Mouse (Mus musculus) lung, postnatal 0 days (tissue): Measurements from ENCODE around the gene Ppp6r3. TPM values are rescaled to one million over a fixed set of nuclear protein-coding genes. Genes with fewer than 3 reads are reported as not detected.

Experiments used
- ATAC-seq: fragments of 200-750 bp; cut with Nextera tagmentation; 2 replicates; pipeline ENCODE4 v1.8.0; 2017; ENCODE audit warnings: moderate library complexity
- DNase-seq: peaks from one replicate; pipeline ENCODE4 v3.0.0-alpha.2; 2016; ENCODE audit warnings: low spot score
- H3K27ac ChIP-seq: fragments of 300-500 bp; sonication (generic); 2 replicates; pipeline ENCODE4 v1.5.1; 2014; ENCODE audit warnings: antibody characterized with exemption, mild to moderate bottlenecking, low read length, mixed read lengths
- H3K27me3 ChIP-seq: fragments of 300-500 bp; sonication (generic); replicated peaks from 2 replicates; pipeline ENCODE4 v1.6.1; 2014; ENCODE audit warnings: low read length, mixed read lengths; ENCODE audit not compliant: insufficient read depth
- H3K36me3 ChIP-seq: fragments of 300-500 bp; sonication (generic); 2 replicates; pipeline ENCODE4 v1.6.1; 2014; ENCODE audit warnings: low read length, mixed read lengths; ENCODE audit not compliant: insufficient read depth
- H3K4me1 ChIP-seq: fragments of 300-500 bp; sonication (generic); 2 replicates; pipeline ENCODE4 v1.6.1; 2014; ENCODE audit warnings: antibody characterized with exemption, low read depth, low read length, mixed read lengths; ENCODE audit not compliant: insufficient read depth
- H3K4me2 ChIP-seq: fragments of 300-500 bp; sonication (generic); replicated peaks from 2 replicates; pipeline ENCODE4 v1.6.1; 2014; ENCODE audit warnings: low read depth, mild to moderate bottlenecking, low read length, moderate library complexity, mixed read lengths
- H3K4me3 ChIP-seq: fragments of 300-500 bp; sonication (generic); 2 replicates; pipeline ENCODE4 v1.5.1; 2014; ENCODE audit warnings: low read depth, low read length
- H3K9ac ChIP-seq: fragments of 300-500 bp; sonication (generic); replicated peaks from 2 replicates; pipeline ENCODE4 v1.6.1; 2014; ENCODE audit warnings: low read depth, mild to moderate bottlenecking
- H3K9me3 ChIP-seq: fragments of 300-500 bp; sonication (generic); 2 replicates; pipeline ENCODE4 v1.6.1; 2016; ENCODE audit warnings: low read length, mixed read lengths
- CTCF ChIP-seq: IDR thresholded peaks from 2 replicates; pipeline ENCODE4 v1.5.1; 2016; ENCODE audit warnings: antibody characterized with exemption, mild to moderate bottlenecking
- EP300 ChIP-seq: IDR thresholded peaks from 2 replicates; pipeline ENCODE4 v1.6.1; 2016; ENCODE audit warnings: antibody characterized with exemption, mild to moderate bottlenecking, control low read depth
- WGBS: fragments of 180-500 bp; shearing (Covaris S2); extraction: QIAGEN DNeasy Blood & Tissue Kit; methylation state at CpG from one replicate; pipeline ENCODE4 v1.1.7; 2014; 5-methylcytosine and 5-hydroxymethylcytosine counted together
- polyA plus RNA-seq: library from polyadenylated mRNA; unstranded; fragments of >200 nt; fragmentation: Nextera tagmentation; extraction: Ambion mirVana; gene quantifications from 2 replicates; pipeline ENCODE4 v1.2.1, GENCODE M21; 2015

The Ppp6r3 gene
- 30.6 and 33.6 TPM in 2 replicates for polyA plus RNA-seq

- H3K27ac ChIP-seq: peak within 1 kb of the TSS; percentile 96
- peak within 1 kb of the TSS; percentile 86 for H3K9ac ChIP-seq
- DNase-seq: peak; percentile 100
- H3K9me3 ChIP-seq: no peaks in the 10 kb centered on the region
- H3K36me3 ChIP-seq: no peaks in the 10 kb centered on the region
- peaks cover 13% of the 10 kb centered on the region for H3K4me1 ChIP-seq
- under 1% methylated on average over 41 of the region's 51 CpGs for WGBS
- H3K4me2 ChIP-seq: peak within 1 kb of the TSS; percentile 73
- TF ChIP-seq CTCF (no peak), EP300 (peak; percentile 25; the same call in 1 of the 2 replicates)
- no peaks in the 10 kb centered on the region for H3K27me3 ChIP-seq
- peak; percentile 97 for ATAC-seq
- H3K4me3 ChIP-seq: peak within 1 kb of the TSS; percentile 93
Measured at GRCm38 (mm10) chr19:3575632-3576384, at the start of gene Ppp6r3. TSS of gene Ppp6r3 (minus strand) at chr19:3575749.

GRCm38 (mm10) chr19:3625111-3625510 lies 49.6 kb upstream of the Ppp6r3 start:
- H3K27me3 ChIP-seq: no peaks in the 10 kb centered on the region
- ATAC-seq: no peak
- no peaks in the 10 kb centered on the region for H3K9me3 ChIP-seq
- no peak overlapping the region for H3K4me2 ChIP-seq
- no peak overlapping the region for H3K27ac ChIP-seq
- H3K4me1 ChIP-seq: no peaks in the 10 kb centered on the region
- TF ChIP-seq EP300 (no peak), CTCF (no peak)
- H3K36me3 ChIP-seq: peaks cover 54% of the 10 kb centered on the region; the same call in 1 of the 2 replicates
- no peak for DNase-seq
- H3K9ac ChIP-seq: no peak overlapping the region
- H3K4me3 ChIP-seq: no peak overlapping the region
- 81% methylated on average over 7 of the region's 7 CpGs for WGBS

GRCm38 (mm10) chr19:3623824-3624223 lies 48.3 kb upstream of the Ppp6r3 start:
- Histone ChIP-seq H3K4me3 (no peak overlapping the region), H3K9ac (no peak overlapping the region), H3K9me3 (no peaks in the 10 kb centered on the region), H3K27me3 (no peaks in the 10 kb centered on the region), H3K4me2 (no peak overlapping the region), H3K36me3 (peaks cover 54% of the 10 kb centered on the region), H3K4me1 (no peaks in the 10 kb centered on the region), H3K27ac (no peak overlapping the region)
- peak; percentile 66 for DNase-seq
- peak; percentile 74 for ATAC-seq
- 58% methylated on average over 5 of the region's 5 CpGs for WGBS
- TF ChIP-seq CTCF (peak; percentile 81), EP300 (no peak)

- Histone ChIP-seq H3K27ac (no peak overlapping the region), H3K36me3 (peaks cover 59% of the 10 kb centered on the region), H3K9me3 (no peaks in the 10 kb centered on the region), H3K27me3 (no peaks in the 10 kb centered on the region), H3K4me1 (no peaks in the 10 kb centered on the region), H3K9ac (no peak overlapping the region), H3K4me3 (no peak overlapping the region), H3K4me2 (no peak overlapping the region)
- no peak for TF ChIP-seq CTCF
- TF ChIP-seq EP300: no peak
- no peak for DNase-seq
- WGBS: 90% methylated on average over 4 of the region's 4 CpGs
- ATAC-seq: peak; percentile 29; the same call in 1 of the 2 replicates
Measured at GRCm38 (mm10) chr19:3623294-3623693, 47.7 kb upstream of the Ppp6r3 start.

GRCm38 (mm10) chr19:3620871-3621270 lies 45.3 kb upstream of the Ppp6r3 start:
- Histone ChIP-seq H3K9ac (no peak overlapping the region), H3K4me1 (no peaks in the 10 kb centered on the region), H3K9me3 (no peaks in the 10 kb centered on the region), H3K27ac (no peak overlapping the region), H3K4me3 (no peak overlapping the region), H3K36me3 (peaks cover 49% of the 10 kb centered on the region), H3K4me2 (no peak overlapping the region), H3K27me3 (no peaks in the 10 kb centered on the region)
- no peak for DNase-seq
- no peak for TF ChIP-seq EP300
- TF ChIP-seq CTCF: no peak
- ATAC-seq: no peak
- WGBS: 95% methylated on average over 10 of the region's 10 CpGs

GRCm38 (mm10) chr19:3619359-3619758 lies 43.8 kb upstream of the Ppp6r3 start:
- Histone ChIP-seq H3K27ac (no peak overlapping the region), H3K27me3 (no peaks in the 10 kb centered on the region), H3K4me3 (no peak overlapping the region), H3K4me1 (no peaks in the 10 kb centered on the region), H3K9me3 (no peaks in the 10 kb centered on the region), H3K36me3 (peaks cover 56% of the 10 kb centered on the region), H3K9ac (no peak overlapping the region), H3K4me2 (no peak overlapping the region)
- no peak for TF ChIP-seq EP300
- TF ChIP-seq CTCF: peak; percentile 60
- no peak for DNase-seq
- WGBS: 82% methylated on average over 2 of the region's 2 CpGs
- ATAC-seq: no peak
